Mouse (Mus musculus) lung, postnatal 0 days (tissue): ENCODE results near the gene Lztr1. TPM values are rescaled to one million over a fixed set of nuclear protein-coding genes. Genes with fewer than 3 reads are reported as not detected.

Experiments used
- ATAC-seq: fragments of 200-750 bp; cut with Nextera tagmentation; 2 replicates; pipeline ENCODE4 v1.8.0; 2017; ENCODE audit warnings: moderate library complexity
- DNase-seq: peaks from one replicate; pipeline ENCODE4 v3.0.0-alpha.2; 2016; ENCODE audit warnings: low spot score
- H3K27ac ChIP-seq: fragments of 300-500 bp; sonication (generic); 2 replicates; pipeline ENCODE4 v1.5.1; 2014; ENCODE audit warnings: antibody characterized with exemption, mild to moderate bottlenecking, low read length, mixed read lengths
- H3K27me3 ChIP-seq: fragments of 300-500 bp; sonication (generic); replicated peaks from 2 replicates; pipeline ENCODE4 v1.6.1; 2014; ENCODE audit warnings: low read length, mixed read lengths; ENCODE audit not compliant: insufficient read depth
- H3K36me3 ChIP-seq: fragments of 300-500 bp; sonication (generic); 2 replicates; pipeline ENCODE4 v1.6.1; 2014; ENCODE audit warnings: low read length, mixed read lengths; ENCODE audit not compliant: insufficient read depth
- H3K4me1 ChIP-seq: fragments of 300-500 bp; sonication (generic); 2 replicates; pipeline ENCODE4 v1.6.1; 2014; ENCODE audit warnings: antibody characterized with exemption, low read depth, low read length, mixed read lengths; ENCODE audit not compliant: insufficient read depth
- H3K4me2 ChIP-seq: fragments of 300-500 bp; sonication (generic); replicated peaks from 2 replicates; pipeline ENCODE4 v1.6.1; 2014; ENCODE audit warnings: low read depth, mild to moderate bottlenecking, low read length, moderate library complexity, mixed read lengths
- H3K4me3 ChIP-seq: fragments of 300-500 bp; sonication (generic); 2 replicates; pipeline ENCODE4 v1.5.1; 2014; ENCODE audit warnings: low read depth, low read length
- H3K9ac ChIP-seq: fragments of 300-500 bp; sonication (generic); replicated peaks from 2 replicates; pipeline ENCODE4 v1.6.1; 2014; ENCODE audit warnings: low read depth, mild to moderate bottlenecking
- H3K9me3 ChIP-seq: fragments of 300-500 bp; sonication (generic); 2 replicates; pipeline ENCODE4 v1.6.1; 2016; ENCODE audit warnings: low read length, mixed read lengths
- CTCF ChIP-seq: IDR thresholded peaks from 2 replicates; pipeline ENCODE4 v1.5.1; 2016; ENCODE audit warnings: antibody characterized with exemption, mild to moderate bottlenecking
- EP300 ChIP-seq: IDR thresholded peaks from 2 replicates; pipeline ENCODE4 v1.6.1; 2016; ENCODE audit warnings: antibody characterized with exemption, mild to moderate bottlenecking, control low read depth
- WGBS: fragments of 180-500 bp; shearing (Covaris S2); extraction: QIAGEN DNeasy Blood & Tissue Kit; methylation state at CpG from one replicate; pipeline ENCODE4 v1.1.7; 2014; 5-methylcytosine and 5-hydroxymethylcytosine counted together
- polyA plus RNA-seq: library from polyadenylated mRNA; unstranded; fragments of >200 nt; fragmentation: Nextera tagmentation; extraction: Ambion mirVana; gene quantifications from 2 replicates; pipeline ENCODE4 v1.2.1, GENCODE M21; 2015

Lztr1 gene
- polyA plus RNA-seq, 1 experiment from 2014 or later = 64.7 TPM

DNA sequence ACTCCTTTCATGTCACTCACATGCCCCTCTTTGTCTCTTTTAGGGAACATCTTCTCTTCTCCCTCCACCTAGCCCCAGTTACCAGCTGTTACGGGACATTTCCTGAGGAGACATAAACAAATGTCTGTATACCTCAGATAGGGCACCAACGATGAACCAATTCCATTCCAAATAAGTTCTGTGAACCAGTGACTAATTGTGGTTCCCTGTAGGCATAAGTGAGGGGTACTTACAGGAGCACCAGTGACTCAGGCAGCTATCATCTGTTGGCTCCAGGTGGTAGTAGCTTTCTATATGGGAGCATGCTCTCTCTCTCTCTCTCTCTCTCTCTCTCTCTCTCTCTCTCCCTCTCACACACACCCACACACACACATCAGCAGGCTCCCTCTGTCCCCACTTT lies 55.7 kb downstream of the Lztr1 start:
- Histone ChIP-seq H3K27me3 (0 out of 2 replicates have a peak, but pooled peaks cover 4% of the 10 kb centered on the region), H3K4me3 (no peak overlapping the region), H3K27ac (no peak overlapping the region), H3K9ac (no peak overlapping the region), H3K4me1 (peaks cover 4% of the 10 kb centered on the region; the same call in 1 of the 2 replicates), H3K9me3 (no peaks in the 10 kb centered on the region), H3K4me2 (no peak overlapping the region), H3K36me3 (no peaks in the 10 kb centered on the region)
- ATAC-seq = no peak
- 45% methylated on average over 2 of the region's 2 CpGs for WGBS
- TF ChIP-seq CTCF = no peak
- no peak for TF ChIP-seq EP300
- DNase-seq = no peak

DNA sequence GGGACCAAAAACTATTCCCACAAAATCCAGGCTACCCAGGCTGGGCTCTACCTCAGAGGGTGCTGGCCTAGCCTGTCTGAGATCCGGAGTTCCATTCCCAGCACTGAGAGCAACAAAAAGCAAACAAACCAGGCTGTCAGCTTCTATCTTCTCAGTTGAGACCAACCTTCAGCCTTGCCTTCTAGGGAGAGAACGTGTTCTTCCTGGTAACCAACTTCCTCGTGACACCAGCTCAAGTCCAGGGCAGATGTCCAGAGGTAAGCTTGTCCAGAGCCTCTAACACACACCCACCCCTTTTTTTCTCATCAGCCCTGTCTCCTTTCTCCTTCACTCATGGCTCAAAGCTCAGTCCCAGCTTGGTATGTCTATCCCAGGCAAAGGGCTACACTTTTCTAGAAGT lies 56.3 kb downstream of the Lztr1 start:
- no peak for ATAC-seq
- TF ChIP-seq EP300 (no peak), CTCF (no peak)
- no peaks in the 10 kb centered on the region for H3K9me3 ChIP-seq
- H3K9ac ChIP-seq = no peak overlapping the region
- peaks cover 4% of the 10 kb centered on the region; the same call in 1 of the 2 replicates for H3K4me1 ChIP-seq
- 41% methylated on average over 3 of the region's 3 CpGs for WGBS
- no peak overlapping the region for H3K4me3 ChIP-seq
- H3K27me3 ChIP-seq = 0 out of 2 replicates have a peak, but pooled peaks cover 4% of the 10 kb centered on the region
- no peak for DNase-seq
- H3K4me2 ChIP-seq = no peak overlapping the region
- H3K36me3 ChIP-seq = no peaks in the 10 kb centered on the region
- H3K27ac ChIP-seq = no peak overlapping the region

DNA sequence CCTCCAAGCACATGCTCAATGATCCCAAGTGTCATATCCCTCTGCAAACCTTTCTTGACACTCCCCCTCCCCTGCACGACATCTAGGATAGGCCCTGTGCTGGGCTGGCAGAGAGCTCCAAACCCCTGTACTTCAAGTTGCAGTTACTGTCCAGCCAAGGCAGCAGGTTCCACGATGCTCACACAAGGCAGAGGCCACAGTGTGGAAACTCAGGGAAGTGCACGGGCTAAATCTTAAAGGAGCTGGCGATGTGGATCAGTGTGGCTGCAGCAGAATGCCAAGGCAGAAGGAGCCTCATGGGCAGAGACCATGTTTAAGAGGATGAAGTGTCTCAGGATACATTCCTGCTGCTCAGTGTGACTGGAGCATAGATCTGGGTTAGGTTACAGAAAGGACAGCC lies 57.7 kb downstream of the Lztr1 start:
- Histone ChIP-seq H3K36me3 (no peaks in the 10 kb centered on the region), H3K27me3 (0 out of 2 replicates have a peak, but pooled peaks cover 4% of the 10 kb centered on the region), H3K4me3 (no peak overlapping the region), H3K4me1 (peaks cover 4% of the 10 kb centered on the region; the same call in 1 of the 2 replicates), H3K9me3 (no peaks in the 10 kb centered on the region), H3K9ac (no peak overlapping the region), H3K27ac (no peak overlapping the region), H3K4me2 (no peak overlapping the region)
- 23% methylated on average over 4 of the region's 4 CpGs for WGBS
- no peak for ATAC-seq
- no peak for DNase-seq
- peak; percentile 57 for TF ChIP-seq CTCF
- no peak for TF ChIP-seq EP300

Other genes starting within 250 kb of the Lztr1 start
- gene Tmem191c, start 232.6 kb upstream of the Lztr1 start, polyA plus RNA-seq = 7.1 and 7.7 TPM in 2 replicates
- gene Serpind1, start 177.3 kb upstream of the Lztr1 start, polyA plus RNA-seq = 1.2 and 2.1 TPM in 2 replicates
- 11.5 and 13.4 TPM in 2 replicates for gene Snap29, start 102.7 kb upstream of the Lztr1 start, polyA plus RNA-seq
- gene Pi4ka, start 102.4 kb upstream of the Lztr1 start, polyA plus RNA-seq = 14.2 and 17.1 TPM in 2 replicates
- gene Crkl, start 56.7 kb upstream of the Lztr1 start, polyA plus RNA-seq = 33.1 and 39.6 TPM in 2 replicates
- gene Aifm3, start 19.1 kb upstream of the Lztr1 start, polyA plus RNA-seq = 2.8 and 3.5 TPM in 2 replicates
- gene Thap7, start 22.4 kb downstream of the Lztr1 start, polyA plus RNA-seq = 49.5 and 53.4 TPM in 2 replicates
- gene Lrrc74b, start 52.6 kb downstream of the Lztr1 start, polyA plus RNA-seq = 5.3 and 7.7 TPM in 2 replicates
- gene P2rx6, start 53.2 kb downstream of the Lztr1 start, polyA plus RNA-seq = 3.3 and 3.6 TPM in 2 replicates
- 12.2 and 14.5 TPM in 2 replicates for gene Slc7a4, start 74.5 kb downstream of the Lztr1 start, polyA plus RNA-seq
- 7.9 and 8.8 TPM in 2 replicates for gene Smpd4, start 110.7 kb downstream of the Lztr1 start, polyA plus RNA-seq
- 10.4 and 13.0 TPM in 2 replicates for gene Ccdc74a, start 137.8 kb downstream of the Lztr1 start, polyA plus RNA-seq
- gene Med15, start 224.2 kb downstream of the Lztr1 start, polyA plus RNA-seq = 23.0 and 24.0 TPM in 2 replicates